ENCODE assay signal across 1 mouse cellular context in genomic region chr15:79038853-79039252, GRCm38 (mm10).
TF ChIP-seq lines count a peak whose summit lies in the region.

No protein-coding gene starts in this region.

TF ChIP-seq in CH12.LX, 34 proteins besides CTCF, POLR2A, EP300 and RAD21 (continued from another document):
- TF ChIP-seq NRF1 (IDR thresholded peaks at IDR 0.05; ENCODE audit: low read depth, low read length) (0 out of 2 replicates have a peak, but pooled peaks have one; percentile 35), RCOR1 (conservative IDR thresholded peaks at IDR 0.05; ENCODE audit: low read depth, low read length) (no peak), POLR2AphosphoS2 (IDR thresholded peaks at IDR 0.05; ENCODE audit: low read depth, low read length) (no peak), MXI1 (IDR thresholded peaks at IDR 0.05; ENCODE audit: low read depth, low read length) (peak; percentile 56; the same call in 1 of the 2 replicates), CHD2 (IDR thresholded peaks at IDR 0.05; ENCODE audit: low read length) (no peak), TCF12 (IDR thresholded peaks at IDR 0.05; ENCODE audit: low read depth, low read length) (peak; percentile 66), USF1 (IDR thresholded peaks at IDR 0.05; ENCODE audit: low read depth, low read length) (no peak), MAFK (IDR thresholded peaks at IDR 0.05; ENCODE audit: insufficient replicate concordance, low read length) (no peak)
TF ChIP-seq in CH12.LX: peak in this region for 15.
